Mouse (Mus musculus): Measurements from ENCODE around the gene Smok3c.
"Not testable (repeated sequence)": the region's sequence is repeated elsewhere in the genome, so short reads cannot be mapped to it uniquely, and the experiment has no call there.

Smok3c gene

GRCm38 (mm10) chr5:138052894-138053293 is at the start of gene Smok3c:
Gene Smok3c (plus strand): TSS chr5:138053194.
- DNase-seq, result not testable (repeated sequence)

- no peak for DNase-seq
Measured at GRCm38 (mm10) chr5:138009437-138009836, 43.6 kb upstream of the Smok3c start.

- no peak for DNase-seq
Measured at GRCm38 (mm10) chr5:138012382-138012781, 40.6 kb upstream of the Smok3c start.

GRCm38 (mm10) chr5:138016530-138016929 is 36.5 kb upstream of the Smok3c start:
- no peak for DNase-seq

GRCm38 (mm10) chr5:138016997-138017396 is 36.0 kb upstream of the Smok3c start:
- DNase-seq, result no peak

- not testable (repeated sequence) for DNase-seq
Measured at GRCm38 (mm10) chr5:138019577-138019976, 33.4 kb upstream of the Smok3c start.

GRCm38 (mm10) chr5:138020961-138021479 is 32.0 kb upstream of the Smok3c start, which contains the start of the genes Smok3a and Smok3b:
Gene Smok3a (plus strand): TSS chr5:138021261.
Gene Smok3b (plus strand): TSS chr5:138021429.
- DNase-seq, result not testable (repeated sequence)

- no peak for DNase-seq
Measured at GRCm38 (mm10) chr5:138073803-138074202, 20.8 kb downstream of the Smok3c start.

GRCm38 (mm10) chr5:138075684-138076083 is 22.7 kb downstream of the Smok3c start:
- no peak for DNase-seq

- DNase-seq, result no peak
Measured at GRCm38 (mm10) chr5:138076148-138076547, 23.2 kb downstream of the Smok3c start.

- no peak for DNase-seq
Measured at GRCm38 (mm10) chr5:138080456-138080855, 27.5 kb downstream of the Smok3c start.

- DNase-seq, result no peak
Measured at GRCm38 (mm10) chr5:138081446-138081845, 28.5 kb downstream of the Smok3c start.

- no peak for DNase-seq
Measured at GRCm38 (mm10) chr5:138083318-138083900, 30.4 kb downstream of the Smok3c start.

- DNase-seq, result no peak
Measured at GRCm38 (mm10) chr5:138083936-138084335, 30.9 kb downstream of the Smok3c start.

GRCm38 (mm10) chr5:138084507-138084906 is 31.5 kb downstream of the Smok3c start:
- no peak for DNase-seq

GRCm38 (mm10) chr5:138084996-138085395 is 32.0 kb downstream of the Smok3c start, which contains the start of gene Zkscan1:
Gene Zkscan1 (plus strand): TSS chr5:138085084.
- DNase-seq, result peak; percentile 77

GRCm38 (mm10) chr5:138085421-138085911 is 32.5 kb downstream of the Smok3c start:
- DNase-seq, result no peak

- DNase-seq, result no peak
Measured at GRCm38 (mm10) chr5:138086842-138087241, 33.8 kb downstream of the Smok3c start.

GRCm38 (mm10) chr5:138088366-138088765 is 35.4 kb downstream of the Smok3c start:
- no peak for DNase-seq

GRCm38 (mm10) chr5:138089108-138089551 is 36.1 kb downstream of the Smok3c start:
- no peak for DNase-seq

- DNase-seq, result no peak
Measured at GRCm38 (mm10) chr5:138090271-138090670, 37.3 kb downstream of the Smok3c start.

GRCm38 (mm10) chr5:138090737-138091136 is 37.7 kb downstream of the Smok3c start:
- no peak for DNase-seq

- no peak for DNase-seq
Measured at GRCm38 (mm10) chr5:138092771-138093170, 39.8 kb downstream of the Smok3c start.

- no peak for DNase-seq
Measured at GRCm38 (mm10) chr5:138094474-138094873, 41.5 kb downstream of the Smok3c start.
